Mouse (Mus musculus): ENCODE measurements at regions not wholly inside any gene's neighbourhood (a gene's known extent, or its start where the extent isn't known, plus 50 kb on each side); places are given as distances from the start of the nearest gene placed in this dataset.

DNA sequence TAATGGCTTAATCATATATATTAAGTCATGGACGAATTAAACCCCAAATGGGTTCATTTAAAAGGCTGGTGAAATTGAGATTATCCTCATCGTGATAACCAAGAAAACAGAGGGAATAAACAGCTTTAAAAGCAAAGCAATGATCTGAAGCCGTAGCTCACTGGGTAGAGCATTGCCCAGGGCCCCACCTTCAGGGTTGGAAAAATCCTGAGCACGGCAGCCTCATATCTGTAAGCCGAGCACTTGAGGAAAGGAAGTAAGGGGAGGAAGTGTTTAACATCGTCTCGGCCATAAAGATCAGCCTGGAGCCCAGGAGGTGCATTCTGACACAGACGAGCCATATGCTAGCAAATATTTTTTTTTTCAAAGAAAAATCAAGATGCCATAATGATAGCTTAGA, 394.6 kb upstream of the Atp11b start:
- no peak for TF ChIP-seq CTCF (IDR thresholded peaks at IDR 0.05)
- no peak for TF ChIP-seq EP300 (IDR thresholded peaks at IDR 0.05)

Measured in lung, postnatal 0 days (tissue).